Mouse (Mus musculus) macrophage (primary cell): ENCODE measurements at regions not wholly inside any gene's neighbourhood (a gene's known extent, or its start where the extent isn't known, plus 50 kb on each side); places are given as distances from the start of the nearest gene placed in this dataset.
"Not testable (repeated sequence)": the region's sequence is repeated elsewhere in the genome, so short reads cannot be mapped to it uniquely, and the experiment has no call there.

ENCODE experiments used
- H3K27ac ChIP-seq: fragments of 350-480 bp; formaldehyde crosslinking; 2 replicates; pipeline ENCODE4 v1.9.0; 2021
- H3K36me3 ChIP-seq: fragments of 350-480 bp; formaldehyde crosslinking; 2 replicates; pipeline ENCODE4 v1.9.0; 2021; ENCODE audit errors: inconsistent target
- H3K4me3 ChIP-seq: fragments of 350-480 bp; formaldehyde crosslinking; 2 replicates; pipeline ENCODE4 v1.9.0; 2021; ENCODE audit errors: inconsistent target
- H3K79me2 ChIP-seq: fragments of 350-480 bp; formaldehyde crosslinking; 2 replicates; pipeline ENCODE4 v1.9.0; 2021; ENCODE audit errors: inconsistent target
- WGBS: methylation state at CpG from one replicate; pipeline ENCODE4 v1.1.7; 2026; ENCODE audit warnings: inconsistent platforms; ENCODE audit not compliant: missing documents; 5-methylcytosine and 5-hydroxymethylcytosine counted together

DNA sequence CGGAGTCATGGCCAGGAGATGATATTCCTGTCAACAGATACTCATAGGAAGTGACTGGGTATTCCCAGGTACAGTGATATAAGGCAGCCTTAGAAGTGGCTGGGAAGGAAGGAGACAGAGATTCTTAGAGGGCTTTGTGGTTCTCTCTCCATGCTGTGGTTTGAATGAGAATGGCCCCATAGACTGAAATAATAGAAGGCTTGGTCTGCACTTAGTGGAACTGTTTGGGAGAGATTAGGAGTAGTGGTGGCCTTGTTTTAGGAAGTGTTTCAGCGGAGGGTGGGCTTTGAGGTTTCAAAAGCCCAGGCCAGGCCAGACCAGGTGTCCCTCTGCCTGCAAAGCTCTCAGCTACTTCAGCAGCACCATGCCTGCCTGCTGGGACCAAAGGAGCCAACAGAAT, 363.2 kb upstream of the Cwc22 start:
- no peaks in the 10 kb centered on the region for H3K36me3 ChIP-seq
- no peak overlapping the region for H3K27ac ChIP-seq
- WGBS = 75% methylated on average over 2 of the region's 2 CpGs
- no peak overlapping the region for H3K4me3 ChIP-seq
- H3K79me2 ChIP-seq = no peaks in the 10 kb centered on the region

DNA sequence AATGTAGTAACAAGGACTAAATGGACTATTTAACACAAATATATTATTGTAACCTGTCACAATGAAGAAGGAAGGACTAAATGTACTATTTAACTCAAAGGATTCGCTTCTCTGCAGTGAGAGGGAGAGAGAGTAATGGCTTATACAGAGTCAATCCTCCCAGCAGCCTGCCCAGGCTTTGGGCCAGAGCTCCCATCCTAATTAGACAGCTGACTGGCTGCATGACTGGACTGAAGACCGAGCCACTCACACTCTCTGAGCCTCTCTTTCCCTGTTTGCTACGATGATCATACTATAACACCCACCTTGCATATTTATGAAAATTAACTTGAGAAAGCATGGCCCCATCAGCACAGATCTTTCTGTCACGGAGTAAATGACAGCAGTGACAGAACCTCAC, 360.7 kb upstream of the Cwc22 start:
- H3K36me3 ChIP-seq = no peaks in the 10 kb centered on the region
- 91% methylated on average over 4 of the region's 4 CpGs for WGBS
- H3K27ac ChIP-seq = no peak overlapping the region
- H3K79me2 ChIP-seq = no peaks in the 10 kb centered on the region
- H3K4me3 ChIP-seq = no peak overlapping the region

DNA sequence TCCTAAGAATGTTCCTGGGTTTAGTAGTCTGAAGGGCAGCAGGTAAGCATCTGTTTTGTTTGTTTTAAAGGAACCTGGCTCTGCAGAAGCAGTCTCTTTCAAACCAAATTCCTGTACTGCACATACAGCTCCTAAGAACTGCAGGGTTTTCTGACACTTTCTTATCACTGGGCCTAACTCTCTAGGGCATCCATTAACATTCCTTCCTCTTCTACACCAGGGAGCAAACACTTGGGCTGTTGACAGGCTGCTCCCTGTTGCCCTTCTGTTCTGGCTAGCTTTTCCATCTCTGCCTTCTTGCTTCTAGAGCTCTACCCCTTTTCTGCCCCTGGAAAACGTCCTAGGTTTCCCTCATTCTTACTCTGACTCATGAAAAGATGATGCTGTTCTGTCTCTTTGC, 345.5 kb upstream of the Cwc22 start:
- peaks cover 33% of the 10 kb centered on the region; the same call in 1 of the 2 replicates for H3K79me2 ChIP-seq
- no peaks in the 10 kb centered on the region for H3K36me3 ChIP-seq
- H3K4me3 ChIP-seq = no peak overlapping the region
- H3K27ac ChIP-seq = no peak overlapping the region
- 43% methylated on average over 1 of the region's 1 CpGs for WGBS

DNA sequence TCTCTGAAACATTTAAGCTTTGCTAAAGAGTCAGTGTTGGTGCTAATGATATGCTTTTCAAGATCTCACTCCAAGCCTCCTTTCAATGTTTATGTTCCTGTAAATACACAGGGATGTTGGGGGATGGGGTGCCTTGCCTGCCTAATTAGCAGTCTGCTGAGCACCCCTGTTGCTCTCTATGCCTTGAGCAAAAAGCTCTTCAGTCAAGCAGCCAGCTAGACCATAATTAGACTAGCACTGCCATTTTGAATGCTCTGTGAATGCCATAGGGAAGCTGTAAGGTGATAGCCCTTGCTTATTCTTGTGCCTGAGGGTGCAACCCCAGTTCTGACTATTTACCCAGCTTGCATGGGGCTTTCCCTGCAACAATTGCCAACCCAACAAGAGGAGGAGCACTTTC, 338.6 kb upstream of the Cwc22 start:
- Histone ChIP-seq H3K79me2 (no peaks in the 10 kb centered on the region), H3K27ac (no peak overlapping the region), H3K36me3 (no peaks in the 10 kb centered on the region), H3K4me3 (no peak overlapping the region)

DNA sequence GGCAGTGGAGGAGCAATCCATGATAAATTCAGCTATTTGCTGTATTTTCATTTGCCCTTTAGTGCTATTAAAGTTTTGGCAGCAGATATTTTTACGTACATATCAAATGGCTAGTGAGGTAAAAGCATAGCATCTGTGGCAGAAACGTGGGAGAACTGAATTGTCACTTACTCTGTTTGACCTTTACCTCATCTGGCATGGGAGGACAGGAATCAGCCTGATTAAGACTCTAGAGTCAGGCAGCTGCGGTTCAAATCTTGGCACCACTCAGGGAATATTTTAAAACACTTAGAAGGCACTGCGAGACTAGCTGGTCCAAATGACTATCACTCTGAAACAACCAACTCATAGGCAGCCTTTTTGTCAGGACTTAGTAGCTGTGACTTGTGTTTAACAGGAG, 337.4 kb upstream of the Cwc22 start:
- H3K36me3 ChIP-seq = no peaks in the 10 kb centered on the region
- 83% methylated on average over 4 of the region's 4 CpGs for WGBS

DNA sequence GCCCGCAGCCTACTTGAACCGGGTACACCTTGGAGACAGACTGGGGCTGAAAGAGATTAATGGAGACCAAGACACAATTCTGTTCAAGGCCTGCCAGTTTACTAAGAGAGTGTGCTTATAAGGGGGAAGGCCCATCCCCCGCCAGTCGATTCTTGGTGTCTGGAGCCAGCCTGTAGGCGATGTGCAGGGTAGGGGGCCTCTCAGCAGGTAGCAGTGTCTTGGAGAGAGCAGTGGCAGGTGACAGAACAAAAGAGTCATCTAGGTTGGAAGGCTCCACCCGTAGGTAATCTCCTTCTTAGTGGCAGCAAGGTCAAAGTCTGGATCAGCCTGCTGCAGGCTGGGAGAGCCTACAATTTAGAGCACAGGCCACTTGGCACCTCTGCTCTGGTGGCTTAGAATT, 335.7 kb upstream of the Cwc22 start:
- 89% methylated on average over 6 of the region's 6 CpGs for whole genome bisulfite sequencing
- not testable (repeated sequence) for H3K36me3 ChIP-seq

More for the DNA sequence above, 337.4 kb upstream of the Cwc22 start:
- Histone ChIP-seq H3K79me2 (no peaks in the 10 kb centered on the region), H3K4me3 (no peak overlapping the region), H3K27ac (no peak overlapping the region)

DNA sequence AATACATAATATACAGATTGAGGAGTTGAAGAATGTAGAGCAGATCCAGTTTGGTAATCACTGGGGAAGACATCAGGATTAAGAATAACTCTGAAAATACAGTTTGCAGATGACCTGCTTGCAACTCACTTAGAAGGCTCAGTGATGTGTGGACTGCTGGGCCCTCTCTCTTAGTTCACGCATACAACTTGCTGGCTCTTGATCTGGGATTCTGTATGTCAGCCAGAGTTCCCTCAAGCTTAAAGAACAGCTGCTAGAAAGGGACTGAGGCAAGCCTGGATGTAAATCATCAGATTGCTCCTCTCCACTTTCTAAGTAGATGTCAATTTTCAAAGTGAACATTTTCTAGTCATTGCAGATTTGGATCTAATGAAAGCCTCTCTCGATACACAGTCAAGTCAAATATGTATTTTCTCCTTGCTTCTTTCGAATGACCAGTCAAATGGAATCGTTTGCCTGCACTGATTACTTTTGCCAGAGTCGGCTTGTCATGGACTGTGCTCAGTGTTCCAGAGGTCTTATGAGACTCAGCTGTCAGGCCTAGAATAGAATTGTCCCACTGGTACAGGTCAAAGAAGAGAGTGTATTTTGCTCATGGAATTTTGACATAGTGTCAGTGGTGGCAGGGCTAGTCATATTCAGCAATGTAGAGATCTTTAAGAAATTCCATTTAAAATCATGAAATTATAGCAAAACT, 334.2 kb upstream of the Cwc22 start:
- WGBS = 98% methylated on average over 5 of the region's 5 CpGs

More for the DNA sequence above, 335.7 kb upstream of the Cwc22 start:
- not testable (repeated sequence) for H3K4me3 ChIP-seq, H3K27ac ChIP-seq, H3K79me2 ChIP-seq

DNA sequence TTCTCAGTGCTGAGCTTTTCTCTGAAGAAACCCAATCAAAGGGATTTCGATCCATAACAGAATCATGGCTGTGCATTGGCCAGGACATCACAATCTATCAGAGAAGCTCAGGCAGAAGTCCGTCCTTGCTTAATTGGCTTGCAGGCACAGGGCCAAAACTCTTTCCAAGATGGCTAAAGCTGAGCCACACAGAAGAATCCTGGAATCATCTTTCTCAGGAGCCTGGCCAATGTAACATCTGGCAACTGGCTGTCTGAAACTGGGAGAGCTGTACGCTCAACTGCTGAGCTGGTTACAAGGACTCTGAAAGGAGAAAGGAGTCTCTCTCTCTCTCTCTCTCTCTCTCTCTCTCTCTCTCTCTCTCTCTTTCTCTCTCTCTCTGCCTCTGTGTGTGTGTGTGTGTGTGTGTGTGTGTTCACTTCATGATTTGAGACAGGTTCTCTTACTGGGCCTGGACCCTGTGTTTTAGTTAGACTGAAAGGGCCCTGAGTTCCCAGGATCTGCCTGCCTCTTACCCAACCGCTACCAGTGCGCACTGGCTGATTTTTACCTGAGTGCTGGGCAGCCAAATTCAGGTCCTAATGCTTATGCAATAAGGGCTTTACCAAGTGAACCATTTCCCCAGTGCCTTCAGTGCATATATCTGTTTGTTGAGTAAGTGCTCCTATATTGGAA, 333.3 kb upstream of the Cwc22 start:
- Histone ChIP-seq H3K4me3 (no peak overlapping the region), H3K36me3 (no peaks in the 10 kb centered on the region), H3K27ac (no peak overlapping the region), H3K79me2 (no peaks in the 10 kb centered on the region)
- 91% methylated on average over 5 of the region's 5 CpGs for WGBS

More for the DNA sequence above, 334.2 kb upstream of the Cwc22 start:
- Histone ChIP-seq H3K36me3 (no peaks in the 10 kb centered on the region), H3K27ac (no peak overlapping the region), H3K4me3 (no peak overlapping the region), H3K79me2 (no peaks in the 10 kb centered on the region)

DNA sequence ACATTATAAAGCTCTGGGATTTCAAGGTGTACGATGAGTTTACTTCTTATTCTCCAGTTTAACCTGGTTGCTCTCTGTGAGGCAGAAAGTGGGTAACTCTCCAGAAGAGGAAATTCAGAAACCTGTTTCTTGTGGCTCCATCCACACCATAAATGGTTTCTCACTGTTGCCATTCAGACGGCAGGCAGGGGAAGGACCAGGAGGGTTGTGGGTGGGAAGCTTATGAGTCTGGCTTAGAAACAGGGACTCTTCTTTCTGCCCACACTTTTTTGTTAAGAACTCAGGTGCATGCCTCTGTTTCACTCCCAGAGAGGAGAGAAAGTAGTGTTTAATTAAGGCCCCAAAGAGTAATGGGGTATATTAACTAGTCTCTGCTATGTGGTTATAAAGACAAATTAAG, 332.5 kb upstream of the Cwc22 start:
- no peaks in the 10 kb centered on the region for H3K79me2 ChIP-seq
- H3K36me3 ChIP-seq = no peaks in the 10 kb centered on the region
- H3K4me3 ChIP-seq = no peak overlapping the region
- WGBS = 72% methylated on average over 2 of the region's 2 CpGs
- no peak overlapping the region for H3K27ac ChIP-seq

DNA sequence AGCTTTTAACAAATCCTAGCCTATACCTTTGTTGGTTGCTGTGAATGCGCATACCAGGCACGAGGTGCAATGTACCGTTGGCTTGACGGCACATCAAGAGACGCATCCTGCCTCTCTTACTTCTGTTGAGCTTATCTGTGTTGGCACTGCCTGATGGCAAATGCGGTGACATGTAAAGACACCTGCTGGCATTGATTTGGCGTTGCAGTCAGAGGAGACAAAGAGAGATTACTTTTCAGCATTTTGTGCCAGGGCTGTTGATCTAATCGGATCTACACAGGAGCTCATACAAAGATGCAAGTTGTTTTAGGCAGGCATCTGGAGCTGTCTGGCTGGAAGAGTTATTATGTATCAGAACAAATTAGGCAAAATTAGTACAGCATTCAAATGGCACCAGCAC, 331.5 kb upstream of the Cwc22 start:
- WGBS = 92% methylated on average over 8 of the region's 8 CpGs
- no peaks in the 10 kb centered on the region for H3K79me2 ChIP-seq
- no peaks in the 10 kb centered on the region for H3K36me3 ChIP-seq
- no peak overlapping the region for H3K27ac ChIP-seq
- no peak overlapping the region for H3K4me3 ChIP-seq

DNA sequence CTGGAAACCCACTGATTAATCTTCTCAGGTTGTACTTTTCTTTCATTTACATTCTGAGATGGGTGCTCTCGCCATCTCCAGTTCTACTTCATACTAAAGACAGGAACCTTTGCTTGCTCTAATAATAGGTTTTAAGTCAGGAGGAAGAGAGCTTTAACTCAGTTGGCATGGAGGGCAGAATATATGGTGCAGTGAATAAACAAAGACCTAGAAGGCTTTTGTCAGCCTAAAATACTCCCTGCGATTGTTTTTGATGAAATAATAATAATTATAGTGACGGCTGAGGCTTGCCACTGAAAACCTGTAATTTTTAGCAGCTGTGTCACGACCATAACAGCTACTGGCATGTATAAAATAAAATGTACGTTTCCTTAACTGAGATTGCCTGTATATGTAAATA, 327.9 kb upstream of the Cwc22 start:
- Histone ChIP-seq H3K36me3 (no peaks in the 10 kb centered on the region), H3K27ac (no peak overlapping the region), H3K79me2 (no peaks in the 10 kb centered on the region), H3K4me3 (no peak overlapping the region)
- 92% methylated on average over 5 of the region's 5 CpGs for WGBS

DNA sequence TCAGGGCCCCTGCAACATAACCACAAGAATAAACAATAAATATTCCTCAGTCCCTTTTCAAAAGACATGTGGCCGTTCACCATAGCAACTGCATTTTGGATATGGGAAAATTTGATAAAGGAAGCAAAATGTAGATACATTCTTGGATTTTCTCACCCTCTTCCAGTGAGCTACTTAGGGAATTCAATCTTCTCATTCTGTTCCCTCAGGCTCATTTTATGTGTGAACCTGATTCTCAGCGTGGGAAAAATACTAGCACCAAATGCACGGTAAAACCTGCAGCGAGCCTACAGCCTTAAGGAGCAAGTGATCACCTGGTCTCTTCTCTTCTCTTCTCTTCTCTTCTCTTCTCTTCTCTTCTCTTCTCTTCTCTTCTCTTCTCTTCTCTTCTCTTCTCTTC, 322.5 kb upstream of the Cwc22 start:
- 94% methylated on average over 4 of the region's 4 CpGs for WGBS
- Histone ChIP-seq H3K4me3 (no peak overlapping the region), H3K79me2 (no peaks in the 10 kb centered on the region), H3K27ac (no peak overlapping the region), H3K36me3 (no peaks in the 10 kb centered on the region)

DNA sequence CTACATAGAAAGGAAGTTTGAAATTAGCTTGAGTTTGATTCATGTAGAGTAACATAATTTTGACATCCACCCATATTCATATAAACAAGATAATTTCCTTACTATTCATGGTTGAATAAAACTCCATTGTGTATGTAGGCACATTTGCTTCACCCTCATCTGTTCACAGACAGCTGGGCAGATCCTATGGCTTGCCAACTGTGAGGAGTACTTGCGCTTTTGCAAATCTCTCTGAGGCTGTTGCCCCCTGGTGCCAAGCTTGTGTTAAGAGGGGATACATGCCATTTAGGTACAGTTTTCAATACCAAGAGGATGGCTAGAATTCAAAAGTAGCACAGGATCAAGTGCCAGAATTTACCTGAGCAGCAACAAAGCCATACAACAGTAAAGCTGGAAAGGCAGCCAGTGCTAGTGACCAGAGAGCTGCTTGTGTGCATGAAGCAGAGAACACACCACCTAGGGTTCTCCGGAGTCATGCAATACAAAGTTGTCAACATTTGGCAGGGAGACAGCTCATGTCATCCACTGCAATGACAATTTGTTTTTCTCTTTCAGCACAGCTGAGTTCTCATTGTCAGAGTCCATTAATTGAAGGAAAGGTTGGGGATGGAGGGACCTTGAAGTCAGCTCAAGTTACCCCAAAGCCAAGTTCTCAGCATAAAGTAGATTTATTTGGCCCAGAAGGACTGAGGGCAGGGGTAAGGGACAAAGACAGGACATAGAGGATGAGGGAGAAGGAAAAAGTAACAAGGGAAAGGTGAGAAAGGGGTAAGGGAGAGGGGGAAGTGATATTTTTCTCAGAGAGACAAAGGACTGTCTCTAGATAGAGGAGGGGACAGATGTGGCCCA, 321.6 kb upstream of the Cwc22 start:
- Histone ChIP-seq H3K79me2 (no peaks in the 10 kb centered on the region), H3K27ac (no peak overlapping the region), H3K36me3 (no peaks in the 10 kb centered on the region), H3K4me3 (no peak overlapping the region)
- WGBS = 93% methylated on average over 2 of the region's 2 CpGs

DNA sequence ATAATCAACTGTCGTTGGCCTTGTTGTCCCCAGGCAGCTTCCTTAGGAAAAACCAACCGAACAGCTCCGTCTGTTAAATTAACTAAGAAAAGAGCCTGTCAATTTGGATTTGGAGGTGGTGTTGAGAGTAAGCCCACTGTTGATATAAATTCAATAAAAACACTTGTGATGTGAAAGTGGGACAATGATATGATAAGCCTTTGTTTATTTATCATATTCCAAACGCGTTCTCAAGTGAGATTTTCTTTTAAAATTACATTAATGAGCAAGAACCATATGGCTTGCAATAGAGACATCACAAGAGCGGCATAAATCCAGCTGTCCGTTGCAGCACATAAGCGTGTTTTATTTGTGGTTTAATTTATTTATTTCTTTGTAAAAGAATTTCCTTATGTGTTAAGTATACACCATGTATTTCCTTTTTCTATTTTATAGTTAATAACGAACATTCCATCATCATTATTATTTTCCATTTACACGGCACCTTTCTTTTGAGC, 307.5 kb upstream of the Cwc22 start:
- Histone ChIP-seq H3K36me3 (no peaks in the 10 kb centered on the region), H3K27ac (no peak overlapping the region), H3K79me2 (no peaks in the 10 kb centered on the region), H3K4me3 (no peak overlapping the region)
- WGBS = 89% methylated on average over 10 of the region's 10 CpGs

DNA sequence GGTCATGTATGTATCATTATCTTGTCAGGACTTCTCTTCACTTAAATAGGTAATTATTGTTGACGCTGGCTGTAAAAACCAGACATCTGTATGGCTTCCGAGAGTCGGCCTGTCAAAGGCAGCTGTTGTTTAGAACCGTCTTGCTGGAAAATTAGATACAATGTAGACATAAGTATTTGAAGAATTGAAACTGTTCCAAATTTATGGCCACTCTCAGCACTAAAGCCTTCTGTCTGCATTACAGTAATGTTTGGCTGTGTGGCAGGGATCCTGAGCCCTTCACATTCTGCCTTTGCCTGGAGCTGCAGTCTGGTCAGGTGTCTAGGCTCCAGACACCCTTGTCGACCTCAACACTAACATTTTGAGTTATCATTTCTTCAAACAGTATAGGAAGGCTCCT, 300.2 kb upstream of the Cwc22 start:
- H3K4me3 ChIP-seq = no peak overlapping the region
- no peak overlapping the region for H3K27ac ChIP-seq
- H3K79me2 ChIP-seq = no peaks in the 10 kb centered on the region
- no peaks in the 10 kb centered on the region for H3K36me3 ChIP-seq
- WGBS = 90% methylated on average over 4 of the region's 5 CpGs
